Mouse (Mus musculus) heart, postnatal 36 days (tissue): ENCODE measurements at regions not wholly inside any gene's neighbourhood (a gene's known extent, or its start where the extent isn't known, plus 50 kb on each side); places are given as distances from the start of the nearest gene placed in this dataset.

Experiments
- DNase-seq, 2 experiments: peaks; one replicate each; pipeline ENCODE4 v3.0.0; 2021 to 2022
- intact Hi-C: fragments of 180-260 bp; cut with DNase I; formaldehyde crosslinking; loops from one replicate; pipeline ENCODE4 v1.15.1; 2025

DNA sequence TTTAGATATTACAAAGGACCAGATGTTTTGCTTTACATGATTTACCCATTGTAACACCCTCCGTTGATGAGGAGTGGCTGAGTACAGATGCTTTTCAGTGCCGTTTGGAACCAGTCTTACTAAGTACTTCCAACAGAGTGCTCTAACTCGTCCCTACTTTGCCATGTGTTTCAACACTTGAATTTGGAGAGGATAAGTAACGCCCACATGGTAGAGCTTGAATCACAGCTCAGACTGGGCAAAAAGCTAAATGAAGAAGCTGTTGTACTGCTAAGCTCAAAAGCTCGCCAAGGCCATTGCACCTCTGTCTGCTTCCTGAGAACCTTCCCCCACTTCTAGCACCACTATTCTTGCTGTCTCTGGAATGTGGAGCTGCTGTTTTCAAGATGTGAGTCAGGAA lies 471.1 kb downstream of the Nfib start:
- no peak for DNase-seq
- intact Hi-C loops = no loop called here

DNA sequence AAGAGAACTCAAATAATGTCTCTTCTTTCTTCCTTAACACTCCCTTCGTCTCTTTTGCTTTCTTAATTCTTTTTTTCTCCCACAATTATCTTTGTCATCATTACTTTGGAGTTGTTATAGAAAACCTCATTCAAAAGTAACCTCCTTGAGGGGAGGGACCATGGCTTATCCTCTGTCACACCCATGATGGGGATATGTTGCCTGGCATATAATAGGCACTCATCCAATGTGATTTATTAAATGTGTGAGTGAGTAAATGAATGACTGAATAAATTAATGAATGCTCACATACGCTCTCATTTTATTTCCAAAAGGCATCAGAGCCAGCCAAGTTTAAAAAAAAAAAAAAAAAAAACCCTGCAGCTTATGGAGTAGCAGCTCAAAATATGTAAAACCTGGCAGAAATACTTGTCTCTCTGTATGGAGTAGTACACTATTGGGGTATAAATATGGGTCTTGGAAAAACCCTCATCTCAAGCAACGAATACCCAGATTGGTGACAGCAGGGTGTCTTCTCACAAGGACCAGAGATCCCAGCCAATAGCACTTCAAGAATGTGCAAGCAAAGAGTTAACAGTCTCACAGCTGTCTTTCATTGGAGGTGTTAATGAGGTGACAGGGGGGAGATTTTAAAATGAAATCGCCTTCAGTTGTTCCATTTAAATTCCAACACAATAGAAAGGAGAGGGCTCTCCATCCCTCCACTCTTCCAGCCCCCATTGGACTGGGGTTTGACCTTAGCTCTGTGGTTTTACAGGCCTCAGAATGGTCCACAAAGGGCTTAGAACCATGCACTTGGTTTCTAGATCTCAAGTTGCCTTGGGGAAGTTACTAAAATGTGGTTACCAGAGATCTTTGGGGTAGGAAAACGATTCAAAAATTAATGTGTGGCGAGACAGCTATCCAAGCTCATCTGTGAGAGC lies 479.1 kb downstream of the Nfib start:
- intact Hi-C loops = no loop called here
- DNase-seq = no peak

DNA sequence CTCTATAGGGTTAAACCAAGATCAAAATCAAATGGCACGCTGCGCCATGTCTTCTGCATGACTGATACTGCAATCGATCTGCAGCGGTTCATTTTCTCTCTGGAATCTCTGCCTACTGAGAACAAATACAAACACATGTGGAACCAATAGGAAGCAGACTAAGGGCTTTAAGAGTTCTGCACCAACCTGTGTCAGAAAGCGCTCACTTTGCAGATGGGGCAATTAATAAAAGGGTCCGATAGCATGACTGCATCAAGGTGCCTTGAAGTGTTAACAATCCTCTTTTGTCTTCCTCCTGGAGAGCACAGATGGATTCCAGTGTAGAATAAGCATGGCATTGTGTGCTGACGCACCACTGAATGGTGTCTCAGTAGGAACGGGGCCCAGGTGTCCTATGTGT lies 484.8 kb downstream of the Nfib start:
- no peak for DNase-seq
- intact Hi-C loops = no loop called here

DNA sequence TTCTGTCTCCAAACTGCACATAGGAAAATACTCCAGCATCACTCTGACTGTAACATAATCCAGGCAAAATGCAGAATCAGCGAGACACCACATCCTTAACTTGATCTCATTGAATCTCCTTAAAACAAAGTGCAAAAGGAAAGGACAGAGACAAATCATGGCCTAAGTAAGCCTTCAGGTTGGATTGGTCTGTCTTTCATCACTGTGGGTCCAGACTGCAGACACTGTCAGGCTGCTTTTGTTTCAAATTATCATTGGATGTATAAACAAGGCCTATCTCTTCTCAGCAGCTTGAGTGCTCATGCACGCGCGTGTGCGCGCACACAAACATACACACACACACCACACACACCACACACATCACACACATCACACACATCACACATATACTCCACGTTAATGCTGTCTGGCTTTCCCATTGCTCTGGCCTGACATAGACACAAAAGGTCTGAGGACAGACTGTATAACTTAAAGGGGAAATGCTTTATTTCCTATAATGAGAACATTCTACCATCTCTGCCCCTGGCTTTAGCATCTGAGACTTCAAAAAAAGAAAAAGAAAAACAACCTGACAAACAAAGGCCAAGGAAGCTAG lies 485.3 kb downstream of the Nfib start:
- DNase-seq = no peak

DNA sequence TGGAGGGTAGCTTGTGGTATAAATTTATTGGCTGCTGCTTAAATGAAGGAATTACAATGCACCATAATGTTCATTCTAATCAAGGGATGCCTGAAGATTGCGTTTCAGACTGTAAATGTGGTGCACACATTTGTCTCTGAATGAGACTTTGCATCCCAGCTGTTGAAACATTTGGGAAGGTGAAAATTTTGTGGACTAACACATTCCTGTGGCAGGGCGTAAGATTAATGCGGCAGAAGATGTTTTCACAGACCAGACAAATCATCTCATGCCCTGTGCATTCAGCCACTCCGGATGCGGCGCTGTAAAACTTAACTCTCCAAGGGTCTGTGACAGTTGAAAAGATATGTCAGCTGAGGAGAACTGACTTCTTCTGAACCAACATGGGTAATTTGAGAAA lies 486.9 kb downstream of the Nfib start:
- intact Hi-C loops = no loop called here
- no peak for DNase-seq

More for the DNA sequence above, 485.3 kb downstream of the Nfib start:
- intact Hi-C loops = no loop called here

DNA sequence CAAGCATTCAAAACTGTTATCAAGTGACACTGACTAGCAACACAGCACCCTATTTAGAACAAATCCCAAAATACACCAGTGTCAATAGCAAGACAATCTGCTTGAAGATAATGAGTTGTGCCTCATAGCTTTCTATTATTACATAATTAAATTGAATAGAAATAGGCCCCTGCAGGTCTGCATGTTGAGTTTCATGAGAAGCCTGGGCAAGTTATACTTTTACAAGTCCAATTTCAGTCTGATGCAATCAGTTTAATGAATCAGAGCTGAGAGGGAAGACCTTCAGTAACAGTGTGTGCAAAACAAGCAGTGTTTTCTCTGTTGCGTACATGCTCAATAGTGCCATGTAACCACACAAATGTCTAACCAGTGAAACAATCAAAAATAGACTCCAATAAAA lies 498.5 kb downstream of the Nfib start:
- intact Hi-C loops = no loop called here
- no peak for DNase-seq

DNA sequence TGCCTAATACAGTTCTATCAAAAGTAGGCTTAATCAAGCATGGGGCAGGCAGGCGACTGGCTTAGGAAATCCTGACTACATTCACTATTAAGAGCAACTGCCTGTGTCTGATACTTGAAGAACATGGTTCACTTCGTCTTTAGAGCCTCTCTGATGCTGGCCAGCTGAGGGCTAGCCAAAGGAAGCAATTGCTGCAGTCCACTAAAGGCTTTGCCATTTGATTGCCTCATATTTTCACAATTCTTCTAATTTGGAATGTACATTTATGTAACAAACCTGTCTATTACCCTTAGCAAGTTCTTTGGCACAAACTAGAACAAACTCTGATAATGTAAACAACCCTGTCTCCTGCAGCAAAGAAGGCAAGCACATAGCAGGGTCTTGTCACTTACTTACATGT lies 505.2 kb downstream of the Nfib start:
- DNase-seq = peak in 1 of 2 experiments; percentile 16
- intact Hi-C loops = no loop called here

DNA sequence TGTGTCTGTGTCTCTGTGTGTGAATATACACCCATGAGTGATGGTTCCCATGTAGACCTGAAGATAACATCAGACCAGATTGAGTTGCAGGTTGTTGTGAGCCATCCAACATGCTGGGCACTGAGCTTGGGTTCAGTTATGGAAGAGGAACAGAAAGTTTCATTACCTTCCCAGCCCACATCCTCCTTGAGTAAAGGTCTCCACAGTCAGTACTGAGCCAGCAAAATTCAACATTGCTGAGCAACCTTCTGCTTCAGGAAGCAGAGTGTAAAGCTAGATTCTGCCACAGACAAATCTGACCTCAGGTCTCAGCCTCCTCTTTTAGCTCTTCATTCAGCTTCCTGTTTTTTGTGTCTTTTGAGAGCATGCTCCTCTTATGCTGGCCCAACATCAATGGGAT lies 506.4 kb downstream of the Nfib start:
- intact Hi-C loops = no loop called here
- DNase-seq = no peak

DNA sequence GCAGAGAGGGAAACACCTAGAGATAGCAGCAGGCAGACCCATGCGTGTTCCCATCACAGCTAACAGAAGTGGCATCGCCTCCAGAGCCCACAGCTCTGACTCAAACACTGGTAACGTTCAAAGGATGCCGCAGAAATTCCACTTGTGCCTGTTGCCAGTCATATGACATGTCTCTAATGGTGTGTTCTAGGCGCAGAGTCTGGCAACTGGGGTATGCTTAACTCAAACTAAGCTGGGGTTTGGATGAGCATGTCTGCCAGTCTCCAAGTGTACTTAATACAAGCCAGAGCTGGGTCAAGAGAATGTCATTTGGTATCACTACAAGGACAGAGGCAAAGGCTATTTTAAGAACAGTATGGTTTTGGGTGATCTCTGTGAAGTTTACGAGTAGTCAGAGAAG lies 507.9 kb downstream of the Nfib start:
- intact Hi-C loops = no loop called here
- DNase-seq = peak; percentile 19 to 32

DNA sequence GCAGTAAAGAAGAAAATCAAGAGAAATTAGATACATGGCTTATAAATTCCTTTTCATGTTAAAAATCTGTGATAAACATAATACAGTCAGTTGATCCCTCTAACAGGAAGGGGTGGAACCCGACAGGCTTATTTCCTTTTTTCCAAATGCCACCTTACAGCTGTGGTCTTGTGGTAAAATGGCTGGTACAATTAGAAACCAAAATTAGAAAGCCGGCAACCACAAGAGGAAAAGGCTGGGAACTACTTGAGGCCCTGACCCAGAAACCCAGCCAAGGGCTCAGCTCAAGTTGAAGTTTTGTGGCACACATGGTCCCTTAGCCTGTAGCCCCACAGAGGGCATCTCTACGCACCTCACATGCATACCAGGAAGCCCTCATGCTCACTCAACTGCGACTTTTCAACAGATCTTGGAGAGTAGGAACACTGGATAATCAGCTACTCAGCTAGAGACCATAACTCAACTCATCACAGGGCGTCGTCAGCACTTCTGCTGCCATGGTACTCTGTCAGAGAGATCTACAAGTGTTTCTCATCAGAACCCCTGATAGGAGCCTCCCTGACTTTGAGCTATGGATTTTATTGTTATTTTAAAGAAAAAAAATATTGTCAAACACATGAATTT lies 509.4 kb downstream of the Nfib start:
- intact Hi-C loops = no loop called here
- DNase-seq = no peak

DNA sequence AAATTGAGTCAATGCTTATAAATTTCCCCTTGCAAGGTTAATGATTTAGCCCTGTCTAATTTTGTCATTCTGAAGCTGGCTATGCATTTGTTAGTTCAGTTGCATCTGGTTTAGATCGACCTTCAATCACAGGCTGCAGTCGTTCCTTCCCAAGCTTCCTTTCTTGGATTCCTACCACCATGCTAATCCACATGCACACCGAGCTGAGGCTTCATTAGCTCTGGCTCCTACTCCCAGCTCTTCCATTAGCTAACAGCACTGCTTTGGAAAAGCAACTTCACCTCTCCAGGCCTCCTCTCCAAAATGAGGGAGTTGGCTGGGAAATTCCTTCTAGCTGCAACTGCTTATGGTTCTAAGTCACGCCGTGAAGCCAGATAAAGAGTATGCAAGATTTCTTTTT lies 511.6 kb downstream of the Nfib start:
- intact Hi-C loops = no loop called here
- no peak for DNase-seq

DNA sequence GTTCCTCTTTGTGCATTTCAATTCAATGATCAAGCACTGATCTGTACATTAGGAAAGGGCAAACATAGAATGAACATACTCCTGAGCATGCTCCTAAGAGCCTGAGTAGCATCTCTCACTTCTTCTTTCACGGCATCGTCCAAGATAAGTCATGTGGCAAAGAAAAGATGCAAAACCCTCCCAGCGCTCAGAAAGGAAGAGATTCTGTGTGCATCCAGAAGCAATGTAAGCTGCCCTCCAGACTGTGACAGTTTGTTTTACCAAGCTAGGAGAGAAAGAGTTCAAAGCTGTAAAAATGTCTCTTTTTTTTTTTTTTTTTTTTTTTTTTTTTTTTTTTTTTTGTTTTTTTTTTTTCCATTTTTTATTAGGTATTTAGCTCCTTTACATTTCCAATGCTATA lies 518.7 kb downstream of the Nfib start:
- no peak for DNase-seq
- intact Hi-C loops = no loop called here

DNA sequence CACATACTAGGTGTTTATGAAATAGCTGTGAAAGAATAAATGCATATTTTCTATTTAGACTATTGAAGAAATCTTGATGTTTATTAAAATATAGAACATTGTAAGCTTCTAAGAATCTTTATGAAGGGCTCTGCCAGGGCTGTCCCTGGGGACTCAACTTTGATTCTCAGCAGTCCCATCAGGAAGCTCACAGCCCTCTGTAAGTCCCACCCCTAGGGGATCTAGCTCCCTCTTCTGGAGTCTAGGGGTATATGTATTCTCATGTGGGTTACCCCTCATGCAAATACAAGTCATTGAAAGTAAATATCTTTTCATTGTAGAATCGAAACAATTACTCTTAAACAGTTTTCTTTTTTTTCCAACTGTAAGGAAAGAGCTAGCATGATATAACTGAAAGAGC lies 521.6 kb downstream of the Nfib start:
- DNase-seq = no peak
- intact Hi-C loops = no loop called here

DNA sequence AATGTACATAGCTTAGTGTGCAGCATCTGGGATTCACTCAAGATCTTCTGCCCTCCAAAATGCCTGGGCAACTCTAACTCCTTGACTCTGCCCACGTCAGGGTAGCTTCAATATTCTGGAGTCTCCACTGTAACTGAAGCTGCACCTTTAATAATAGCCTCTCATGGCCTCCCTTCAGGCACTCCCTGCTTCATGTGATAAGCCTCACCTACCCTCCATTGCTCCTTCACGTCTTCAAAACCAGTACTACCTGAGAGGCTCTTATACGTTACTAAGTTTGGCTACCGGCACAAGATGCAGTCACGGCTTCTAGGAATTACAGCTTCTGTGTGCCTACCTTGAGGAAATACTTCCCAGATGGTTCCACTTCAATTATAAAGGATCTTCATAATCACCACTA lies 527.4 kb downstream of the Nfib start:
- no peak for DNase-seq
- intact Hi-C loops = no loop called here

DNA sequence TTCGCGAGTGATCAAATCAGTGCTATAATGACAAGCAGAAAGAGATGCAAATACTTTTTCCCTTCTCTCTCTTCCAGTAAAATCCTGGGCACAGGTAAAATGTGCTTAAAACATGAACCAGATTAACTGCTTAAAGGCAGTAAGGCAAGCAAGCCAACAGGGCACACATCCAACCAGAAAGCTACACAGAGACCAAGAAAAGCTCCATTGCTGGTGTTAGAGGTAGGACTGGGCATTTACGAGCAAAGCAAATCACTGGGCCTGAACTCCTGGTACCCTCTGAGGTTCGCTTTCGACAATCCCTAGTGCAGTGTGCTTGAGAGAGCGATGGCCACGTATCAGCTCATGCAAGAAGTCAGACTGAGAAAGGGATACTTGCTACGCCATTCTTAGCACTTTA lies 528.8 kb downstream of the Nfib start:
- no peak for DNase-seq
- intact Hi-C loops = no loop called here

DNA sequence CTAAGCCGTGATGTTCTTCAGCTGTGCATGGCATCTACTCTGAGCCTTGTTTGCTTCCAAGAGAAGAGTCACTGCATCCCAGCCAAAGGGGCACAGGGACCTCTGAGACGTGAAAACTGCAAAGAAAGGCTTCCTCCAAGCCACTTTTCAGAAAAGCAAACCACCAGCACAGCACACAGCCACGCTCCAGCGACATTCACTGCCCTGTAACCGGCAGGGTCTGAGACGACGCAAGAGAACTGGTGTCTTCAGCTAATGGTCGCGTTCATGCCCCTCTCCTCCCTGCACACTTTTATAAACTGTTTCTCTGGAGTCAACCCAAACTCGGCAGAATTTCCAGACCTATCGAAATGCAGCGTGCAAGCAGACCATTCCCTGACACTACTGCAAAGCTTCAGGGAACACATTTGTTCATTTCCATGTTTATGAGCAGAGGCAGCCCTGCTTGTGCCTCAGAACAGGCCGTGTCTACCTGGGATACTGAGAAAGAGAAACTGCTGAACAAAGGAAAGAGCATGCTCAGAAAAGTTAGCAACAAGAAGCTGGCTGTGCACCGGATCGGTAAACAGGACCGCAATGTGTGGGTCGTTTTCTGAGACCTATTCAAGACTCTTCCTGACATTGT lies 532.0 kb downstream of the Nfib start:
- no peak for DNase-seq
- intact Hi-C loops = no loop called here

DNA sequence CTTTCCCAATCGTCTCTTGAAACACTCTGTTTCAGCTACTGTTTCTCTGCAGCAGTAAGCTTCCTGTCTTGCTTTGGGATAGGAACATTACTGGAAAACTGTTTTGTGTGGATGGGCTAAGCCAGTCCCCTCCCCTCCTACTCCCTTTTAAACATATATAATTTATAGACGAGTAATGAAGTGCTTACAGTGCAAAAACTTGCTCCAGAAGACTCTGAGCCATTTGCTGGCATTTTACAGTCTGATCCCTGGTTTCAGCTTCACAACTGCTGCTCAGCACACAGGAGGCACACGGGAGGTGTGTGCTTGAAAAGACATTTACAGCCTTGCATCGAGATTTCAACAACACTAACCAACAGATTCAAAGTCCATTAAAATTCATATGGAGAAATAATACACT lies 534.6 kb downstream of the Nfib start:
- no peak for DNase-seq
- intact Hi-C loops = no loop called here

DNA sequence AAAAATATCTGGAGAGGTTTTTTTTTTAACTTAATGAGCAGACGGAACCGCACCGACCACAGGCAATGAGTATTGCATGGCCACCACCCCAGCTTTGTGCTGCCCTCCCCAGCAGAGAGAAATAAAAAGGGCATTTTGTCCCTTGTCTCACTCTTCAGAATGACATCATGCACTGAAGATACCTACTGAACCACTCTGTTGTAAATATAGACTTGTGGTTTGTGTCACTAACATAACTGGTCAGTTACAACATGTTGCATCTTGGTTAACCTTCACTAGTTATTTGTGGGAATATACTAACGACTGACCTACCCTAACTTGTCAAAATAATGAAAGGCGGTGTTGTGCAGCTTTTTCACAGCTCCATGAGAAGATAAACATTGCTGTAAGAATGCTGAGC lies 537.5 kb downstream of the Nfib start:
- intact Hi-C loops = no loop called here
- no peak for DNase-seq

DNA sequence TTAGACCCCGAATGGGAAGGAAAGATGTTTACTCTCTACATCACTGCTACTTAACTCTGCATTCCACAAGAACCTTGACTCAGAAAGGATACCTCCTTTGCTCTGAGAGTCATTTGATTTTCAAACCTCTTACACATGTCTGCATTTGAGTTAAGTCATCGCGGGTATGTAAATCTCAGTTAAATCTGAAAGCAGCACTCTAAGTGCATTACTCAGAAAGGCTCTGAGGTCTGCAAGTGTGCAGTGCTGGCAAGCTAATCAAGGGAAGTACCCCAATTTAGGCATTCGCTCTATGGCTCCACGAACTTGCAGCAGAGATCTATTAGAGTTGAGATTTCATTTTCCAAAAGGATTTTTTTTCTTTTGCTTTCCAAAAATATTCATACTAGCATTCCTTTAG lies 538.2 kb downstream of the Nfib start:
- no peak for DNase-seq
- intact Hi-C loops = no loop called here

DNA sequence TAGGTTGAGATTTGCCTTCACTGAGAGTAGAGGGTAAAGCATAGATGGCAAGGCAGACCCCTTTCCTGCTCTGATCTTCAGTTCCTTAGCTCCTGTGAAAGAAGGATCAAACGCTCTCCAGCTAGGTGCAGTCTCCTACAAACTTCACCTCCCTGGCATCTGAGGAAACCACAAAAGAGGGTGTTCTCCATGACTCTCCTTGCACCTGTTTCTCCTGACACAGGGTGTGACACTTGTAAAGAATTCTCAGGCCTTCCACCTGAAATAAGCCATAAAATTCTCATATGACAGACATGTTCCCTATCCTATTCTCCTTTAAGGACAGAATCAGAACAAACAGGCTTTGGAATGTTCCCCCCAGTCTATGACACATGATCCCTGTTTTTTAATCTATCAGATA lies 538.7 kb downstream of the Nfib start:
- DNase-seq = no peak

DNA sequence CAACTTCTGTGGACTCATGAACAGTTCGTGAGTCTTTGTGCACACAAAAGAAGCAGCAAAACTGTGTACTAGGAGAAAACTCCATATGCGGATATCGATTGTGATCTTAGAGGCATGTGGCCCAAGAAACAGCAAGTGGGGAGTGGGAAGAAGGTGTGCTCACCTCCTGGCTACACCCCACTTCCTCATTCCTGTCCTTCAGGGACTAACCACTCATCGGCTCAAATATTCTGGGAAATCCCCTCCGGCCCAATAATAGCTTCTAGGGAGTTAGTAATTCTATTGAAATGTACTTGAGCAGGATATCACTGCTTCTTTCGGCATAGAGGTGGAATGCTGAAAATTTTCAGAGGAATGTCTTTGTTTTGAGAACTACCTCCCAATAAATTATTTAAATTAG lies 539.5 kb downstream of the Nfib start:
- intact Hi-C loops = no loop called here
- DNase-seq = no peak

More for the DNA sequence above, 538.7 kb downstream of the Nfib start:
- intact Hi-C loops = no loop called here

DNA sequence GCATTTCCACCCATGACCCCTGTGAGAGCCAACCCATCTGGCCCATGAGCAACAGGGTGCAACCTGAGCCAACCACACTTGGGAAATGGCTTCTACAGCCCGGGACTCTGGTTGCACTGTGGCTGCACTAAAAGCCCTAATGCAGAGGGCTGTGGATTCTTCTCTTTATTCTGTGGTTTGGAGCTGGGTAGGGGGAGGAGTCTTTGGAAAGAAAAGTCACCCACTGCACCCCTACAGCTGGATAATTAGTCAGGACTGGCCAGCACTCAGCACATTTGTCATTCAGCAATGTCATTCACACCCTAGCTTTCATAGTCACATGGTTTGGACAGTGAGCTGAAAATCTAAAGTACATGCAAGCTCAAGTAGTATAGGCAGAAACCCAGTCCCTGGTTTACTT lies 541.5 kb downstream of the Nfib start:
- DNase-seq = no peak
- intact Hi-C loops = no loop called here
